Mouse (Mus musculus): Measurements from ENCODE around the gene Ppp1r15a. TPM values are rescaled to one million over a fixed set of nuclear protein-coding genes. Genes with fewer than 3 reads are reported as not detected.

Ppp1r15a gene
- polyA plus RNA-seq, 1 experiment from 2014 or later = 21.6 TPM

DNA sequence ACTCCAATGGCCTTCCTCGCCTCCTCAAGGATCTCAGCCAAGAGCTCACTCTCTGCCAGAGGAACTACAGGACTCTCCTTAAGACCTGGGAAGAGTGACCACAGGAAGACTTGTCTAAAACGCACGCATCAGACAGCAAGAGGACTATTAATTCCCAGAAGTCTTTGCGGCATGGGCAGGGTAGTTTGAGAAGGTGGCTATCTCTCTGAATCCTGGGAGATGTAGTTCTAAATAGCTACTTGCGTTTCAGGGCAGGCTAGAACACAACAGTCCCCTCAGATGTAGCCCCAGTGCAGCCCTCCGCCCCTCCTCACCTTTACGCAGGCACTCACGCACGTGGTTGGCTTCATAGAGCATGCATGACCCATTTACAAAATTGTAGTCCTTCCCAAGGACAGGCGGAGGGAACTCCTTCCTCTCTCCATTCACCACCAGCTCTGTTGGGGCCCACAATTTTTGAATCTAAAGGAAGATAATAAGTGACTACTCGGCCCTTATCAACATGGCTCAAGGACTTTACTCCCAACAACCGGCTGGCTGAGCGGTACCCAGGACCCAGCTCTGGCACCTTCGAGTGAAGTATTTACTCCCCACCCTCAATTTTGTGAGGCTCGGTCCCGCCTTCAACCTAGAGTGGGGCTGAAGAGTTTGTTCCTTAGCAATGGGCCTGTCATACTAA lies 50.6 kb downstream of the Ppp1r15a start:
- Histone ChIP-seq H3K4me1 (replicated peaks; ENCODE audit: control insufficient read depth, insufficient read depth) (no peaks in the 10 kb centered on the region), H3K9ac (ENCODE audit: low read length) (0 out of 2 replicates have a peak overlapping the region, but pooled peaks have one; percentile 32), H3K9me3 (ENCODE audit: control insufficient read depth, low read length) (no peaks in the 10 kb centered on the region), H3K27me3 (ENCODE audit: control insufficient read depth, insufficient read depth, low read length) (no peaks in the 10 kb centered on the region), H3K4me3 (ENCODE audit: low read depth, low read length) (no peak overlapping the region), H3K27ac (replicated peaks) (no peak overlapping the region), H3K36me3 (ENCODE audit: control insufficient read depth, insufficient read depth, low read length) (no peaks in the 10 kb centered on the region), H3K4me2 (replicated peaks; ENCODE audit: low read depth) (0 out of 2 replicates have a peak overlapping the region, but pooled peaks have one; percentile 15)
- peak; percentile 25; the same call in 1 of the 2 replicates for ATAC-seq (ENCODE audit: low FRiP score, low TSS enrichment)
- TF ChIP-seq EP300 (optimal IDR thresholded peaks at IDR 0.05) (no peak), CTCF (IDR thresholded peaks at IDR 0.05; ENCODE audit: low read depth) (no peak)
- peak; percentile 41 for DNase-seq (ENCODE audit: low spot score)
- 53% methylated on average over 16 of the region's 16 CpGs for WGBS

Other genes with a start within 250 kb of the Ppp1r15a start
- not detected in 2 replicates for gene Slc6a21, start 248.8 kb downstream of the Ppp1r15a start, polyA plus RNA-seq (2015; fragmentation: Nextera tagmentation; extraction: Ambion mirVana)
- 22.7 and 23.7 TPM in 2 replicates for gene Trpm4, start 192.5 kb downstream of the Ppp1r15a start, polyA plus RNA-seq (2015; fragmentation: Nextera tagmentation; extraction: Ambion mirVana)
- gene Hrc, start 191.0 kb downstream of the Ppp1r15a start, polyA plus RNA-seq (2015; fragmentation: Nextera tagmentation; extraction: Ambion mirVana) = 0.80 and 0.85 TPM in 2 replicates
- 6.0 and 7.1 TPM in 2 replicates for gene Ppfia3, start 159.2 kb downstream of the Ppp1r15a start, polyA plus RNA-seq (2015; fragmentation: Nextera tagmentation; extraction: Ambion mirVana)
- 5.9 and 6.1 TPM in 2 replicates for gene Lin7b, start 155.7 kb downstream of the Ppp1r15a start, polyA plus RNA-seq (2015; fragmentation: Nextera tagmentation; extraction: Ambion mirVana)
- gene Snrnp70, start 130.5 kb downstream of the Ppp1r15a start, polyA plus RNA-seq (2015; fragmentation: Nextera tagmentation; extraction: Ambion mirVana) = 73.7 and 78.8 TPM in 2 replicates
- gene Kcna7, start 120.6 kb downstream of the Ppp1r15a start, polyA plus RNA-seq (2015; fragmentation: Nextera tagmentation; extraction: Ambion mirVana) = 0.15 and 0.17 TPM in 2 replicates
- gene Ntf5, start 112.6 kb downstream of the Ppp1r15a start, polyA plus RNA-seq (2015; fragmentation: Nextera tagmentation; extraction: Ambion mirVana) = 1.5 and 1.8 TPM in 2 replicates
- not detected in 2 replicates for gene Lhb, start 105.4 kb downstream of the Ppp1r15a start, polyA plus RNA-seq (2015; fragmentation: Nextera tagmentation; extraction: Ambion mirVana)
- 10.1 and 10.6 TPM in 2 replicates for gene Gys1, start 91.4 kb downstream of the Ppp1r15a start, polyA plus RNA-seq (2015; fragmentation: Nextera tagmentation; extraction: Ambion mirVana)
- gene Ruvbl2, start 88.2 kb downstream of the Ppp1r15a start, polyA plus RNA-seq (2015; fragmentation: Nextera tagmentation; extraction: Ambion mirVana) = 46.2 and 46.7 TPM in 2 replicates
- 3,647 and 3,760 TPM in 2 replicates for gene Ftl1, start 66.4 kb downstream of the Ppp1r15a start, polyA plus RNA-seq (2015; fragmentation: Nextera tagmentation; extraction: Ambion mirVana)
- gene Bax, start 59.4 kb downstream of the Ppp1r15a start, polyA plus RNA-seq (2015; fragmentation: Nextera tagmentation; extraction: Ambion mirVana) = 119 and 120 TPM in 2 replicates
- 0.32 and 0.42 TPM in 2 replicates for gene Tulp2, start 44.4 kb downstream of the Ppp1r15a start, polyA plus RNA-seq (2015; fragmentation: Nextera tagmentation; extraction: Ambion mirVana)
- not detected in 2 replicates for gene Gm45808, start 39.5 kb downstream of the Ppp1r15a start, polyA plus RNA-seq (2015; fragmentation: Nextera tagmentation; extraction: Ambion mirVana)
- gene Dhdh, start 37.5 kb downstream of the Ppp1r15a start, polyA plus RNA-seq (2015; fragmentation: Nextera tagmentation; extraction: Ambion mirVana) = 1.1 and 1.3 TPM in 2 replicates
- 196 and 199 TPM in 2 replicates for gene Nucb1, start 15.9 kb downstream of the Ppp1r15a start, polyA plus RNA-seq (2015; fragmentation: Nextera tagmentation; extraction: Ambion mirVana)
- 7.9 and 8.0 TPM in 2 replicates for gene Plekha4, start 62 bp upstream of the Ppp1r15a start, polyA plus RNA-seq (2015; fragmentation: Nextera tagmentation; extraction: Ambion mirVana)
- gene Hsd17b14, start 28.6 kb upstream of the Ppp1r15a start, polyA plus RNA-seq (2015; fragmentation: Nextera tagmentation; extraction: Ambion mirVana) = 16.6 and 16.9 TPM in 2 replicates
- gene Bcat2, start 43.9 kb upstream of the Ppp1r15a start, polyA plus RNA-seq (2015; fragmentation: Nextera tagmentation; extraction: Ambion mirVana) = 101 and 108 TPM in 2 replicates
- gene Fgf21, start 89.2 kb upstream of the Ppp1r15a start, polyA plus RNA-seq (2015; fragmentation: Nextera tagmentation; extraction: Ambion mirVana) = 0.69 and 0.90 TPM in 2 replicates
- 1.8 and 2.3 TPM in 2 replicates for gene Fut1, start 91.0 kb upstream of the Ppp1r15a start, polyA plus RNA-seq (2015; fragmentation: Nextera tagmentation; extraction: Ambion mirVana)
- 0.08 TPM in 2 replicates for gene Izumo1, start 95.5 kb upstream of the Ppp1r15a start, polyA plus RNA-seq (2015; fragmentation: Nextera tagmentation; extraction: Ambion mirVana)
- gene Rasip1, start 101.2 kb upstream of the Ppp1r15a start, polyA plus RNA-seq (2015; fragmentation: Nextera tagmentation; extraction: Ambion mirVana) = 5.4 and 6.3 TPM in 2 replicates
- 4.6 and 5.5 TPM in 2 replicates for gene Mamstr, start 113.7 kb upstream of the Ppp1r15a start, polyA plus RNA-seq (2015; fragmentation: Nextera tagmentation; extraction: Ambion mirVana)
- gene Fut2, start 140.1 kb upstream of the Ppp1r15a start, polyA plus RNA-seq (2015; fragmentation: Nextera tagmentation; extraction: Ambion mirVana) = 35.1 and 36.1 TPM in 2 replicates
- gene Ntn5, start 157.8 kb upstream of the Ppp1r15a start, polyA plus RNA-seq (2015; fragmentation: Nextera tagmentation; extraction: Ambion mirVana) = 0.41 and 0.45 TPM in 2 replicates
- 0.53 and 0.56 TPM in 2 replicates for gene Sec1, start 168.1 kb upstream of the Ppp1r15a start, polyA plus RNA-seq (2015; fragmentation: Nextera tagmentation; extraction: Ambion mirVana)
- 2.7 and 4.4 TPM in 2 replicates for gene Car11, start 173.6 kb upstream of the Ppp1r15a start, polyA plus RNA-seq (2015; fragmentation: Nextera tagmentation; extraction: Ambion mirVana)
- gene Dbp, start 178.8 kb upstream of the Ppp1r15a start, polyA plus RNA-seq (2015; fragmentation: Nextera tagmentation; extraction: Ambion mirVana) = 8.8 and 12.6 TPM in 2 replicates
- gene Rpl18, start 189.2 kb upstream of the Ppp1r15a start, polyA plus RNA-seq (2015; fragmentation: Nextera tagmentation; extraction: Ambion mirVana) = 893 and 919 TPM in 2 replicates
- 23.6 and 24.5 TPM in 2 replicates for gene Sphk2, start 191.7 kb upstream of the Ppp1r15a start, polyA plus RNA-seq (2015; fragmentation: Nextera tagmentation; extraction: Ambion mirVana)
- gene Fam83e, start 194.9 kb upstream of the Ppp1r15a start, polyA plus RNA-seq (2015; fragmentation: Nextera tagmentation; extraction: Ambion mirVana) = 21.6 and 24.8 TPM in 2 replicates
- gene Spaca4, start 199.5 kb upstream of the Ppp1r15a start, polyA plus RNA-seq (2015; fragmentation: Nextera tagmentation; extraction: Ambion mirVana) = 0.39 and 0.56 TPM in 2 replicates